Mouse (Mus musculus): ENCODE measurements around the gene Abcb6. TPM values are rescaled to one million over a fixed set of nuclear protein-coding genes. Genes with fewer than 3 reads are reported as not detected.

Gene Abcb6
- polyA plus RNA-seq, 1 experiment from 2014 or later, result 21.7 TPM

DNA sequence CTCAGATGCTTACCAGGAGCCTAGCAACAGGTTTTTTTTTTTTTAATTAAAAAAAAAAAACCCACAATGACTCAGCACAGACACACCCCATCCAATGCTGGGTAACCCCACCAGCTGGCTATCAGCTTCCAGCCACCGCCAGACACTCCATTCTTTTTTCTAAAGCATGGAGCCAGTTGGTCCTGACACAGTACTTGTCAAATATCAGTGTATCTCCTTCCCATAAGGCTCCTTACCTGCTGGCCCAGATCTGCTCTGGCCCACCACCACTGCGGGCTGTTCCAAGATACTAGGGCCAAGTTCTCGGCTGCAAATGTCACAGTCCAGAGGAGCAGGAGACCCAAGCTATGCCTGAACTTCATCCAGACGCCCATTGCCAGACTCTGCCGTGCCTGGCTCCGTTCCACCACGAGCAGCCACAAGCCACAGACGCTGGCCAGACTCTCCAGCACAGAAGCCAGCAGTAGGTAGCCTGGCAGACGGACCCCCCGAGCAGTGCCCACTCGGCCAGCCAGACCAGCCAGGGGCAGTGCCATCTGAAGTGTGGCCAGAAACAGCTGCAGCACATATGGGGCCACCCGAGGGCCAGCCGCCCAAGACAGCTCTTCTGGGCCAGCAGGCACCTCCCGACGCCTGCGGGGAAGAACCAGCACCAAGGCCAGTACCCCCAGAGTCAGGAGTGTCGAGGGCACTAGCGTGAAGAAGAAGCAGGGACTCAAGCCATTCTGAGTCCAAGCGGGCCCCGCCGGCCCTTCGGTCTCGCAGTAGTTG lies 673 bp downstream of the Abcb6 start:
- Histone ChIP-seq H3K4me1 (ENCODE audit: control insufficient read depth, insufficient read depth, low read length) (peaks cover 6% of the 10 kb centered on the region), H3K4me3 (ENCODE audit: low read depth, low read length) (peak overlapping the region; percentile 56), H3K27me3 (replicated peaks; ENCODE audit: control insufficient read depth, insufficient read depth, low read length) (no peaks in the 10 kb centered on the region), H3K36me3 (ENCODE audit: control insufficient read depth, insufficient read depth, low read length) (peaks cover 55% of the 10 kb centered on the region), H3K4me2 (ENCODE audit: low read depth, low read length) (peak overlapping the region; percentile 99), H3K9me3 (ENCODE audit: control insufficient read depth, low read length) (no peaks in the 10 kb centered on the region), H3K9ac (ENCODE audit: low read depth, low read length) (peak overlapping the region; percentile 68), H3K27ac (replicated peaks; ENCODE audit: low read depth, low read length) (no peak overlapping the region)
- peak; percentile 16 for DNase-seq (ENCODE audit: low spot score)
- WGBS, result 6% methylated on average over 22 of the region's 23 CpGs
- ATAC-seq (ENCODE audit: low read depth), result peak; percentile 27

DNA sequence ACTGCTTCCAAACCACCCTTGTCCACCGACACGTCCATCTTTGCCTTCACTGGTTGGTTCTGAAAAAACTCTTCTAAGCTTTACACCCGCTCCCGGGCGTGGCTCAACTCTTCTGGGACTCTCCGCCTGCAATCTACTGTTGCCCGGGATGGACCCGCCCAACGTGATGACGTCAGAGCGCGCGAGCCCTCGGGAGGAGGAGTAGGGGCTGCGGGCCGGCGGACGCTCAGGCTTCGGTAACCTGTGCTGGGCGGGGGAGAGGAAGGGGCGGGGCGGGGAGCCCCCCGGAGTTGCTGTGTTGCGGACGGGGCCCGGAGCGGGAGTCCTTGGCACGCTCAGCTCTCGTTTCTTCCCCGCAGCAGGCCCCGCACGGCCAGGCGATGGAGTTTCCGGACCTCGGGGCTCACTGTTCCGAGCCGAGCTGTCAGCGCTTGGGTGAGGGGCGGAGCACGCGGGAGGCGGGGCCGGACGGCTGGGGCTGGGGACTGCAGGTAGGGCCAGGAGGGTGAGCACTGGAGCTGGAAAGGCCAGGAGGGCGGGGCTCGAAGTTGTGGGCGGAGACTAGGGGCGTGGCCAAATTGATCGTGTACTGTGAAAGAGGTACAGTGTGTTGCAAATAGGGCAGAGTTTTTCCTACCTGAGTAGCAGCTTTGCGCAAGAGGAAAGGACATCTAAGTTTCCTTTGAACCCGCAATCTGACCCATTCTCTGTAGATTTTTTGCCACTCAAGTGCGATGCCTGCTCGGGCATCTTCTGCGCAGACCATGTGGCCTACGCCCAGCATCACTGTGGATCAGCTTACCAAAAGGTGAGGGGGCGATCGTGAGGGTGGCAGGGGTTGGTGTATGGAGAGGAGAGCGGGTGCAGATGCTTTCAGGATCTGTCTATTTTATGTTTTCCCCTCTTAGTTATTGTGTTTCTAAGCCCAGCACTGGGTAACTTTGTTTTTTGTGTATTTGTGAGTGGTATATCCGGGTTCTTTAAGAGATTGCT lies 11.4 kb downstream of the Abcb6 start, which contains the start of gene Zfand2b:
Zfand2b (plus strand) TSS at position 175 of the 993 bp plus-strand sequence.
- peaks cover 40% of the 10 kb centered on the region for H3K36me3 ChIP-seq (ENCODE audit: control insufficient read depth, insufficient read depth, low read length)
- H3K4me2 ChIP-seq (ENCODE audit: low read depth, low read length), result peak within 1 kb of the TSS; percentile 62
- WGBS, result 1% methylated on average over 54 of the region's 59 CpGs
- no peaks in the 10 kb centered on the region for H3K27me3 ChIP-seq (replicated peaks; ENCODE audit: control insufficient read depth, insufficient read depth, low read length)
- peak within 1 kb of the TSS; percentile 63 for H3K4me3 ChIP-seq (ENCODE audit: low read depth, low read length)
- peak within 1 kb of the TSS; percentile 75 for H3K9ac ChIP-seq (ENCODE audit: low read depth, low read length)
- no peaks in the 10 kb centered on the region for H3K9me3 ChIP-seq (ENCODE audit: control insufficient read depth, low read length)
- ATAC-seq (ENCODE audit: low read depth), result peak; percentile 97
- peaks cover 7% of the 10 kb centered on the region for H3K4me1 ChIP-seq (ENCODE audit: control insufficient read depth, insufficient read depth, low read length)
- DNase-seq (ENCODE audit: low spot score), result peak; percentile 97
- peak within 1 kb of the TSS; percentile 85 for H3K27ac ChIP-seq (replicated peaks; ENCODE audit: low read depth, low read length)

- DNase-seq (ENCODE audit: low spot score) (no peak), ATAC-seq (ENCODE audit: low read depth) (peak; percentile 16; the same call in 1 of the 2 replicates)
- Histone ChIP-seq H3K4me1 (ENCODE audit: control insufficient read depth, insufficient read depth, low read length) (peaks cover 7% of the 10 kb centered on the region), H3K4me3 (ENCODE audit: low read depth, low read length) (peak overlapping the region; percentile 63), H3K9ac (ENCODE audit: low read depth, low read length) (peak overlapping the region; percentile 75), H3K27ac (replicated peaks; ENCODE audit: low read depth, low read length) (peak overlapping the region; percentile 85), H3K36me3 (ENCODE audit: control insufficient read depth, insufficient read depth, low read length) (peaks cover 33% of the 10 kb centered on the region), H3K4me2 (ENCODE audit: low read depth, low read length) (peak overlapping the region; percentile 62), H3K27me3 (replicated peaks; ENCODE audit: control insufficient read depth, insufficient read depth, low read length) (no peaks in the 10 kb centered on the region), H3K9me3 (ENCODE audit: control insufficient read depth, low read length) (no peaks in the 10 kb centered on the region)
- WGBS, result 12% methylated on average over 7 of the region's 7 CpGs
Observed at GRCm38 (mm10) chr1:75168093-75168471, 12.1 kb downstream of the Abcb6 start.

GRCm38 (mm10) chr1:75160256-75160617 lies 20.0 kb downstream of the Abcb6 start:
- Histone ChIP-seq H3K9me3 (ENCODE audit: control insufficient read depth, low read length) (no peaks in the 10 kb centered on the region), H3K4me3 (ENCODE audit: low read depth, low read length) (no peak overlapping the region), H3K9ac (ENCODE audit: low read depth, low read length) (no peak overlapping the region), H3K27me3 (replicated peaks; ENCODE audit: control insufficient read depth, insufficient read depth, low read length) (no peaks in the 10 kb centered on the region), H3K36me3 (ENCODE audit: control insufficient read depth, insufficient read depth, low read length) (no peaks in the 10 kb centered on the region), H3K4me2 (ENCODE audit: low read depth, low read length) (no peak overlapping the region), H3K27ac (replicated peaks; ENCODE audit: low read depth, low read length) (no peak overlapping the region), H3K4me1 (ENCODE audit: control insufficient read depth, insufficient read depth, low read length) (no peaks in the 10 kb centered on the region)
- DNase-seq (ENCODE audit: low spot score) (no peak), ATAC-seq (ENCODE audit: low read depth) (no peak)
- WGBS, result 86% methylated on average over 4 of the region's 4 CpGs

GRCm38 (mm10) chr1:75159540-75160255 lies 20.5 kb downstream of the Abcb6 start:
- Histone ChIP-seq H3K4me3 (ENCODE audit: low read depth, low read length) (no peak overlapping the region), H3K4me1 (ENCODE audit: control insufficient read depth, insufficient read depth, low read length) (no peaks in the 10 kb centered on the region), H3K4me2 (ENCODE audit: low read depth, low read length) (no peak overlapping the region), H3K27ac (replicated peaks; ENCODE audit: low read depth, low read length) (no peak overlapping the region), H3K27me3 (replicated peaks; ENCODE audit: control insufficient read depth, insufficient read depth, low read length) (no peaks in the 10 kb centered on the region), H3K36me3 (ENCODE audit: control insufficient read depth, insufficient read depth, low read length) (no peaks in the 10 kb centered on the region), H3K9ac (ENCODE audit: low read depth, low read length) (no peak overlapping the region), H3K9me3 (ENCODE audit: control insufficient read depth, low read length) (no peaks in the 10 kb centered on the region)
- 61% methylated on average over 5 of the region's 5 CpGs for WGBS
- ATAC-seq (ENCODE audit: low read depth), result no peak
- DNase-seq (ENCODE audit: low spot score), result no peak

DNA sequence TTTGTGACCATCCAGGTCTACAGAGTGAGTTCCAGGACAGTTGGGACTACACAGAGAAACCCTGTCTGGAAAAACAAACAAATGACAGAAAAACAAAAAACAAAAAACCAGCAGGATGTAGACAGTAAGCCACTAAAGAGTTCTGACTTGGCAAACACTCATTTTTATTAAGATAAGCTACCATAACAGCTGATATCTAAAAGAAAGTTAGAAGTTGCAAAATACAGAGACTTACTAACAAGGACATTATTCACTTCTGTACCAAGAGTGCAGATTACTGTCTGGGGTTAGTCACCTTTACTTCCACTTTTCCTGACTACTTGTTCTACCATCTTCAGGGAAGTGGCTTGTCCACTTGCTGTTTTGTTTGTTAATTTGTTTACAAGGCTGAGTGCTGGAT lies 21.2 kb downstream of the Abcb6 start:
- Histone ChIP-seq H3K4me2 (ENCODE audit: low read depth, low read length) (no peak overlapping the region), H3K9ac (ENCODE audit: low read depth, low read length) (no peak overlapping the region)

GRCm38 (mm10) chr1:75155837-75156236 lies 24.4 kb downstream of the Abcb6 start:
- 65% methylated on average over 3 of the region's 3 CpGs for WGBS
- Histone ChIP-seq H3K27me3 (replicated peaks; ENCODE audit: control insufficient read depth, insufficient read depth, low read length) (no peaks in the 10 kb centered on the region), H3K27ac (replicated peaks; ENCODE audit: low read depth, low read length) (no peak overlapping the region), H3K9ac (ENCODE audit: low read depth, low read length) (no peak overlapping the region), H3K4me1 (ENCODE audit: control insufficient read depth, insufficient read depth, low read length) (no peaks in the 10 kb centered on the region), H3K36me3 (ENCODE audit: control insufficient read depth, insufficient read depth, low read length) (no peaks in the 10 kb centered on the region), H3K4me3 (ENCODE audit: low read depth, low read length) (no peak overlapping the region), H3K9me3 (ENCODE audit: control insufficient read depth, low read length) (no peaks in the 10 kb centered on the region), H3K4me2 (ENCODE audit: low read depth, low read length) (no peak overlapping the region)
- ATAC-seq (ENCODE audit: low read depth) (no peak), DNase-seq (ENCODE audit: low spot score) (no peak)

More for the DNA sequence above, 21.2 kb downstream of the Abcb6 start:
- Histone ChIP-seq H3K4me1 (ENCODE audit: control insufficient read depth, insufficient read depth, low read length) (no peaks in the 10 kb centered on the region), H3K9me3 (ENCODE audit: control insufficient read depth, low read length) (no peaks in the 10 kb centered on the region), H3K27ac (replicated peaks; ENCODE audit: low read depth, low read length) (no peak overlapping the region), H3K27me3 (replicated peaks; ENCODE audit: control insufficient read depth, insufficient read depth, low read length) (no peaks in the 10 kb centered on the region), H3K36me3 (ENCODE audit: control insufficient read depth, insufficient read depth, low read length) (no peaks in the 10 kb centered on the region), H3K4me3 (ENCODE audit: low read depth, low read length) (no peak overlapping the region)
- no peak for DNase-seq (ENCODE audit: low spot score)
- ATAC-seq (ENCODE audit: low read depth), result no peak

DNA sequence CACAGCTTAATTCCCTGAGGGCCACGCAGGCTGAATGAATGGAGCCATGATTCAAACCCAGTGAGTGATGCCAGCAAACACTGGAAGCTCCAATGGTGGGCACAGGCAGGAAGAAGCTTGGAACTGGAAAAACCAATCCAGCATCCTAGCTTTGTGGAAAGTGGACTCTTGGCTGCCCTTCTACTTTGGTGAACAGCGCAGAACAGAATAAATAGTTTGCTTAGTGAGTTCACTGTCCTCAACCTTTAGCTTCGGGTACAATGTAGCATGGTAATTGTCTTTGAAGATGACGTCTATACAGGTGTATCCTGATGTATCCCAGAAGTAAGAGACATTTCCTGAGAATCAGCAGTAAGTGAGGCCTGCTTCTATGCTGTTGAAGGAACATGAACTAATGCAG lies 31.5 kb downstream of the Abcb6 start:
- no peak overlapping the region for H3K27ac ChIP-seq (replicated peaks; ENCODE audit: low read depth, low read length)
- DNase-seq (ENCODE audit: low spot score), result no peak
- no peaks in the 10 kb centered on the region for H3K9me3 ChIP-seq (ENCODE audit: control insufficient read depth, low read length)
- H3K4me3 ChIP-seq (ENCODE audit: low read depth, low read length), result no peak overlapping the region
- no peak overlapping the region for H3K4me2 ChIP-seq (ENCODE audit: low read depth, low read length)
- 86% methylated on average over 4 of the region's 4 CpGs for WGBS
- peaks cover 4% of the 10 kb centered on the region for H3K4me1 ChIP-seq (ENCODE audit: control insufficient read depth, insufficient read depth, low read length)
- H3K9ac ChIP-seq (ENCODE audit: low read depth, low read length), result no peak overlapping the region
- H3K27me3 ChIP-seq (replicated peaks; ENCODE audit: control insufficient read depth, insufficient read depth, low read length), result no peaks in the 10 kb centered on the region
- no peak for ATAC-seq (ENCODE audit: low read depth)
- H3K36me3 ChIP-seq (ENCODE audit: control insufficient read depth, insufficient read depth, low read length), result peaks cover 54% of the 10 kb centered on the region
